Mouse (Mus musculus) layer of hippocampus, postnatal 14 days (tissue): ENCODE measurements around the gene Trim11. TPM values are rescaled to one million over a fixed set of nuclear protein-coding genes. Genes with fewer than 3 reads are reported as not detected.
"Not testable (repeated sequence)": the region's sequence is repeated elsewhere in the genome, so short reads cannot be mapped to it uniquely, and the experiment has no call there.

Experiments
- DNase-seq, 2 experiments: peaks; one replicate each; pipeline ENCODE4 v3.0.0; 2021 to 2022; ENCODE audit warnings: low spot score in 2 of 2, mixed read lengths in 1 of 2
- long read RNA-seq, 2 experiments: library from polyadenylated mRNA; stranded (forward); transcript quantifications; one replicate each; pipeline ENCODE4 v2.0.0; 2021
- total RNA-seq, 2 experiments: library from RNA; stranded (reverse); gene quantifications; 2 replicates each; pipeline ENCODE4 v1.2.3; 2021

The Trim11 gene
- total RNA-seq: 10 to 100 TPM; 25.5 to 27.9 TPM
- long read RNA-seq, experiment 1, partial matches to known transcripts: 5 of 28 reads
- long read RNA-seq, experiment 1, other reads (novel, unspliced or antisense): 23 of 28 reads
- long read RNA-seq, experiment 2, partial matches to known transcripts: 2 of 24 reads
- long read RNA-seq, experiment 2, other reads (novel, unspliced or antisense): 22 of 24 reads

DNA sequence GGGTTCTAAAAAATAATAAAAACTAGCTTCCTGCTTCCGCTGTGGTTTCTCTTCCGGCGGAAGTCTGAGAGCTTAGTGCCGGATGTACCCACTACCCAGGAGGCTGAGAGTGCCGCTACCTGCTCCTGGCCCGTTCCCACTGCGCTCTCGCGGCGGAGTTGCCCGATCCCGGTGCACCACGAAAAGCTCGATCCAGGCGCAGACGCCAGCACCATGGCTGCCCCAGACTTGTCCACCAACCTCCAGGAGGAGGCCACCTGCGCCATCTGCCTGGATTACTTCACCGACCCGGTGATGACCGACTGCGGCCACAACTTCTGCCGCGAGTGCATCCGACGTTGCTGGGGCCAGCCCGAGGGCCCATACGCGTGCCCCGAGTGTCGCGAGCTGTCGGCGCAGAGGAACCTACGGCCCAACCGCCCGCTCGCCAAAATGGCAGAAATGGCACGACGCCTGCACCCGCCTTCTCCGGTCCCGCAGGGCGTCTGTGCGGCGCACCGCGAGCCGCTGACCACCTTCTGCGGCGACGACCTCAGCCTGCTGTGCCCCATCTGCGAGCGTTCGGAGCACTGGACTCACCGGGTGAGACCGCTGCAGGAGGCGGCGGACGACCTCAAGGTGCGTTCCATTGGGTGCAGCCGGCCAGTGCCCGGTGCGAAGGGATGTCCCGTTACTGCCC is at the start of gene Trim11:
Gene Trim11, plus strand, starts transcription at position 67 of the 679 bp plus-strand sequence.
- DNase-seq: peak; percentile 57 to 74

DNA sequence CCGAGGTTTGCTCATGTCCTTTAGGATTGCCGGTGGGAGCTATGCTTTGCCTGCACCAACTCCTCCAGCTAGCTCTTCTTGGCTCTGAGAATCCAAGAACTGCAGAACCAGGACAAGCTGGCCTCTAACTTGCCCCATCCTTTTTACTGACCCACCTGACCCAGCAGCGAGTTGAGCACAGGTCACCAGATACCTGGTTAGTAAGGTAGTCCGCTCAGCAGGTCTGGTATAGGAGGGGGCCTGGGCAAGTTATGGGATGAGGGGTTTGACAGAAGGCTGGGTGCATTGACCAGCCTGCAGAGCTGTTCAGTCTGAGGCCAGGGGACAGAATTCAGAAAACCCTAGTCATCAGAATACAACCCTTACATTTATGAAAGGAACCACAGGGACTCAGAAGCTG is 48.8 kb upstream of the Trim11 start:
- DNase-seq: no peak

DNA sequence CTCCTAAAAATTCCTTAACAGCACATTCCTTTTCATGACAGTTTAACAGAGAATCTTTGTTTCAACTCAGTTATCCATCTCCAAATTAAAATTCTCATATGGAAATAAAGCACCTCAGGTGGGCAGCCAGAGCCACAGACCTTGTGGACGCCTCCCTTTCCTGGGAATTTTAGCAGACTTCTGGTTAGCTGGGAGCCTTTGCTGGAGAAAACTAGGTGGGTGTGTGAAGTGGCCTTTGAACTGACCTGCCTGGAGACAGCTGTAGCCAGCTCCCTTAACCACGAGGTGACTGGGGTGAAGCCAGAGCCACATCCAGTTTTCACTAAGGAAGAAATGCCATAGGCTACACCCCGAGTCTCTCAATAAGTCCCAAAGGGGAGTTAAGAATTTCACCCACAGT is 48.3 kb upstream of the Trim11 start:
- no peak for DNase-seq

DNA sequence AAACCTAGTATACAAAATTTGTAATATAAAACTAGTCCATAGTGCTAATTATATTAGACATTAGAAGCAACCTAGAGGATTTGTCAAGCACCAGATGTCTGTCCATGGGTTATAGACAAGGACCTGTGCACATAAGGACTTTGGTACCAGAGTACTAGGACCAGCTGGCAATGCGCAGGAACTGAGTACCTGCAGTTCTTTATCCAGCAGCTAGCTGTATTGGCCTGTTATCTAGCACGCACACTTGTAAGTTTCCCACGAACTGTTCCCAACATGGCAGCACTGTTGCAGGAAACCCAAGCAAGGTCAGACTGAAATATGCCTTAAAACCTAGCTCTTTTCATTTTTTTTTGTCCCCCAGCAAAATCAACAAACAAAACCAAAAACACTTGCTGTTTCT is 47.6 kb upstream of the Trim11 start:
- DNase-seq: no peak

DNA sequence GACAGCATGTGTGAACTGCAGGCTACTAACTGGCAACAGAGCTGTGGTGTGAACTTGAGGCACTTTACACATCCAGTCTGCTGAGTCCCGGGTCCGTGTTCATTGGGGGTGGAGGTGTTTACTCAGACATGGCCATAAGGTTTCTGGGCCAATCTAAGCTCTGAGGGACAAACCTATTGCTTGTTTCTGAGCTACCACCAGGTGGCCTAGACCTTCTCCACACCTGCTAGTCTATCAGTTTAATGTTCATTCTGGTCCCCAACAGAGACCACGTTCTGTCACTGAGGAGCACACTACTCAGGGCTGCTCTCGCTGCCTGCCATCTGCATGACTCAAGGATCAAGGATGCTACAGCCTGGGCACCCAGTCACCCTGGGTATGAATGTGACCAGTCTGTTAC is 46.3 kb upstream of the Trim11 start:
- DNase-seq: no peak

DNA sequence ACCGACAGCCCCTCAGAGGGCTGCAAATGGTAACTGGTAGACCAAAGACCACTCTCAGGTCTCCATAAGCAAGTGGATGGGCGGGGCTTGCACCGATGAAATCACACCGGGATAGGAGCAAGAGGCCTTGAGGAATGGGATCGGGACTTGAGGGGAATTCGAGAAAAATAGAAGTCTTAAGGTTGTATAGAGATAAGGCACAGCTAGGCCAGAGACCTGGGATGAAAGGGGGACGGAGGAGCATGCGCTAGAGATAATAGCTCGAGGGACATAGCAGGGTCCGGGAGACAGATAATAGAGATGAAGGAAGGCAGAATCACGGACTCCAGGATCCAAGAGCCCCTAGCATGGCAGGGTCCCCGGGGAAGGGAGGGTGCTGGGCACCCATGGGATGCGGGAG is 40.0 kb upstream of the Trim11 start:
- no peak for DNase-seq

DNA sequence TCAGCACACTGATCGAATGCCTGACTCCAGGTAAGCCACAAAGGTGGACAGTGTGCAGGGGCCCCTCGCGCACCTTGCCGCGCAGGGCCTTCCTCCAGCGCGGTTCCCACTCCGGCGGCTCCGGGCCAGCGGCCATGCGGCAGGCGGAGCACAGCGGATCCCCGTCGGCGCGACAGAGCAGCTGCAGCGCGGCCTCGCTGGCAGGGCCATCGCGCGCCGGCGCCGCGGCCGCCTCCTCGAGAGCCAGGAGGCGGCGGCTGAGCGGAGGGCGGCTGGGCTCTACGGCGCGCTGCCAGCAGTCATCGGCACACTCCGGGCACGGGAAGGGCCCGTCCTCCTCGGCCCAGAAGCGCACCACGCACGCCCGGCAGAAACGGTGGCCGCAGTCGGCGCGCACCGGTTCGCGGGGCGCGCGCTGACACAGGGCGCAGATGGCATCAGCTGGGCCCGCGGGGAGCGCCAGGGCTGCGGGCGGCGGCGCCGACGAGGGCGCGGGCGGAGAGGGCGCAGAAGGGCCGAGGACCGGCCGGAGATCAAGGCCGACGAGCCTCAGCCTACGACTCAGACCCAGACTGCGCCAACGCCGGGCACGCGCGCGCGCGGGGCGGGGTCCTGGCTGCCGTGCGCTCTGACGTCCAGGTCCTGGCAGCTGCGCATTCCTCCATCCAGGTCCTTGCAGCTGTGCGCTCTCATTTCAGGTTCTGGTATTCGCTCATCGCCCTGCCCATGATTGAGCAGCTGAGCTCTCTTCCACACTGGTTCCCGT is 39.4 kb upstream of the Trim11 start, which contains the start of gene Rnf187:
Gene Rnf187, minus strand, starts transcription at position 595 of the 766 bp plus-strand sequence.
- peak; percentile 87 to 92 for DNase-seq

DNA sequence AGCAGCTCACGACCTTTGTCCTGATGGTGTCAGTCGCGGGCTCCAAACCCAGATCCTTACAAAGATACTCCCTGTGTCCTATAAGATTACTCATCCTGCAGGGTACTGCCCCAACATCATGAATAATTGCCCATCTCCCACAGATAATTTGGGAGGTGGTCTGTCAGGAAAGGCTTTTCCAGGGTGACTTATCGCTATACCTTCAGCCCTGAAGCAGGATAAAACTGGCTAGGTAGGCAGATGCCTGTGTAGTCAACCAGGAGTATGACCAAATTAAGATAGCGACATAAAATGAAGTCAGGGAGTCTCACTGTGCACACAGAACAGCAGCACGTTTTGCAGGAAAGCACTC is 38.8 kb upstream of the Trim11 start:
- no peak for DNase-seq

DNA sequence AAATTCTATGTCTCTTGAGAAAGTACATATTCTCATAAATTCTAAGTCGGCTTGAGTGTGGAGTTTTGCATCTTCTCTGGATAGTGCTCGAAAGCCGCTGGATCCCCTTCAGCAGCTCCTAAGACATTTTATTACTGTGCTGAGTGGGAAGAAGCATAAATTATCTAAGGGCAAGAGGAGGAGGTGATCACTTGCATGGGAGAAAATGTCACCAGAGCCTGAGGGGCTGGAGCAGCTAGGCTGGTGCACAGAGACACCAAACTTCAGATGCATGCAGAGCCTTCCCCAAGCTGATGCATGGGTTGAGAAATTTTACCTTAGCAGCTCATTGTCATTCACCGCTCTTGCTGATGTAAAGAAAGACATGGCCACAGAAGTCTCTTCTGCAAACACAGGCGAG is 33.8 kb upstream of the Trim11 start:
- DNase-seq: no peak

DNA sequence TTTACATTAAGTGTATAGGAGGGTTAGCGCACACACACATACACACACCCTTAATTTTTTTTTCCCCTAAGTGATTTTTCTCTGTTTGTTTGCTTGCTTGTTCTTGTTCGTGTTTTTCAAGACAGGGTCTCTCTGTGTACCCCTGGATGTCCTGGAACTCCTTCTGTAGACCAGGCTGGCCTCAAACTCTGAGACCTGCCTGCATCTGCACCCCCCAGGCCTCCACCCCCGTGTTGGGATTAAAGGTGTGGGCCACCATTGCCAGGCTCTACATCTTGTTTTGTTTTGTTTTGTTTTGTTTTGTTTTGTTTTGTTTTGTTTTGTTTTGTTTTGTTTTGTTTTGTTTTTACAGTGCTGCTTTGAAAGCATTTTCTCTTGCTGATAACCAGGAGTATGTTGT is 30.6 kb upstream of the Trim11 start:
- no peak for DNase-seq

DNA sequence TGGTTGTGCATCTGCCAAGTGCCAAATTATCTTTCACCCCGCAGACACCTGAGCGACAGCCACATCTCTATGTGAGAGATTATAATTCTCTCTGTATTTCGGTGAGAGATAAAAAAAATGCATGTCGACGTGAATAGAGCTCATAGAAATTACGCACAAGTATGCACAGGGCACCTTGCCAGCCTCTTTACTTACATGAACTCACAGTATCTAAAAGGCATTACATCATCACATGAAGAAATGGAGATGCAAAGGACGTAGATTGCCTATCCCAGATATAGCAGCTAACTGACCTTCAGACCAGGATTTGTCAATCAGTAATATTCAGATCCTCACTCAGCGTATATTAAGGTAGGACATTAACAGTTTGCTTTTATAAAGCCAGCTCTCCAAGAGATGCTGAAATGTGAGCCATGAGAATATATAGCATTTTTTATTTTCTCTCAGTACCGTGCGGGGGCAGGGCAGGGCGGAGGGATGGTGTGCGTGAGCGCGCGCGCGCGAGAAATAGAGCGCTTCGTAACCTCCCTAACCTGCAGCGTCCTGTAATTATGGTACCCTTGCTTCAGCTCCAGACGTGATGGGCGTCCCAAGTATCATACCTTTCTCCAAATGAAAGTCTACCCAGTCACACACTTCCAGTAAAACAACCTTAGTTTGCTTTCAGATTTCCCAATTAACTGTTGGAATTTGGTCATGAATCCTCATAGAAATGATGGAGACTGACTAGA is 29.9 kb upstream of the Trim11 start:
- peak; percentile 50 to 66 for DNase-seq

DNA sequence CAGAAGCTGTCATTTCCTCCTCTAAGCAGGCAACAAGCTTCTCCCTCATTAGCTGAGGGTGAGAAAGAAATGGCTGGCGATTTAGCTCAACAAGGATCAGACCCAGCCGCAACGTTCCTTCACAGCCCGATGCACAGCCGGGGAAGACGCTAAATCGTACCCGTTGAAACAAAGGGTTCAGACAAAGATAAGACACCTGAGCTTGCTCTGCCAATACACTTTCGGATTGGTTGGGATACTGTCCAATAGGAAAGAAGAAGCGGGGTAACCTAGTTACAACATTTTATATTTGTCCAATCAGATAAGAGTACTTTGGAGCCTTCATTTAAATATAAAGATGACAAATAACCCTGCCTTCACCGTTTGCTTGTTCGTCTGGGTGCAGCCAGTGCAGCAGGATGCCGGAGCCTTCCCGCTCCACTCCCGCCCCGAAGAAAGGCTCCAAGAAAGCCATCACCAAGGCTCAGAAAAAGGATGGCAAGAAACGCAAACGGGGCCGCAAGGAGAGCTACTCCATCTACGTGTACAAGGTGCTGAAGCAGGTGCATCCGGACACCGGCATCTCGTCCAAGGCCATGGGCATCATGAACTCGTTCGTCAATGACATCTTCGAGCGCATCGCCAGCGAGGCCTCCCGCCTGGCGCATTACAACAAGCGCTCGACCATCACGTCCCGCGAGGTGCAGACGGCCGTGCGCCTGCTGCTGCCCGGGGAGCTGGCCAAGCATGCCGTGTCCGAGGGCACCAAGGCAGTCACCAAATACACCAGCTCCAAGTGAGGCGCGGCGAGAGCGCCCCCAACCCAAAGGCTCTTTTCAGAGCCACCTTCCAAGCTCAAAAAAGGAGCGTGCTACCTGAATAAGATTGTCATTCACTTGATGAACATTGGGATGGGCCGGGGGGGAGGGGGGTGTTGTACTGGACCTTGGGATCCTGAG is 29.1 kb upstream of the Trim11 start, which contains the start of gene Hist3h2ba:
Gene Hist3h2ba, plus strand, starts transcription at position 379 of the 938 bp plus-strand sequence.
- DNase-seq: peak; percentile 76 to 94

DNA sequence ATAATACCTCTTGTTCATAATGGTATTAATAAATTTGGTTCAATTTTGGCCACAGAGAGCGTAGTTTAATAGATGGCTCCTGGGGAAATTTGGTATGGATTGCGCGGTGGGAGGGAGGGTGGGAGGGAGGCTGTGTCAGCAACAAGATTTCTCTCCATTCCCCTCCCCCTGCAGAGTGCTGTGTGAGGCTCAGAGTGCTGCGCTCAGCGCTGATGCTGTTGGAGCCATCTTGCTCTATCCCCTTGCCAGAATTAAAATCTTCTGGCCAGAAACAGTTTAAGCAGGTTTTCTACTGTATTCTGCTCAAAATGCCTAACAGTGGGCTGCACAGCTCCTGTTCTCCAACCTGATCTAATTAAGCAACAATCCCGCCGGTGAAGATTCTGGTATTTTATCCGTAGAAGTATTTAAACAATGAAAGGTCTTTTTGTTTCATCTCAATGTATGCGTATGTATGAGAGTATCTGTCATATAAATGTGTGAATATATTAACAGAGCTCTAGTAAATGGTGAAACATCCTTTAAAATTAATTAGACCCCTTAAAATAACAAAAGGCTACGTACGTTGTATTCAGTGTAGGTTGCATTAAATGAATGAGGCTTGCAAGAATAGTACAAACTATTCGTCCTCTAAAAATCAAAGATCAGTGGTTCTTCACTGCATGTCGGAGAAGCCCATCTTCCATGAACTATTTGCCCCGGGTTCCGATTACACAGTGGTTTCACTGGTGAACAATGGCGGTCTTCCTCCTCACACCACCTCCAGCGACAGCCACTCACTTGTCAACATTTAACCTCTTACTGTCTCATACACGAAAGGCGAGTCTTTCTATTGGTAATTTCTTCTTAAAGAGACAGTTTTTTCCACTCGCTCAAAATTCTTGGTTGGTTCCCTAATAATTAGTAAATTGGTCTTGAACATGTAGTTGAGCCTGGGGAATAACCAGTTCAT is 28.1 kb upstream of the Trim11 start:
- DNase-seq: peak; percentile 55 to 81

DNA sequence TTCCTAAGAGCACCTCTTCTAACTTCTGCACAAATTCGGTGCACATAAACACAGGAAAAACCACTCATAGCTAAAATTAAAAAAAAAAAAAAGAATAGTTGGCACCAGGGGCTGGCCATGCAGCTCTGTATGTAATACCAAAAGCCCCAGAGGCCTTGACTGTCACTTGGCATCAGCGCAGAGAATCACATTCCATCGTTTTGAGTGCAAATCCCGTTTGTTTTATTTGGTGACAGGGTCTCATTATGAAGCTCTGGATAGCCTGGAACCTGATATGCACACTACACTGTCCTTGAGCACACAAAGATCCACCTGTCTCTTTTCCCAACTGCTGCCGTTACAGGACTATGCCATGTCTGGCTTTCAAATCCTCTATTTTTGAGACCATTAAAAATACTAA is 26.7 kb upstream of the Trim11 start:
- DNase-seq: no peak

DNA sequence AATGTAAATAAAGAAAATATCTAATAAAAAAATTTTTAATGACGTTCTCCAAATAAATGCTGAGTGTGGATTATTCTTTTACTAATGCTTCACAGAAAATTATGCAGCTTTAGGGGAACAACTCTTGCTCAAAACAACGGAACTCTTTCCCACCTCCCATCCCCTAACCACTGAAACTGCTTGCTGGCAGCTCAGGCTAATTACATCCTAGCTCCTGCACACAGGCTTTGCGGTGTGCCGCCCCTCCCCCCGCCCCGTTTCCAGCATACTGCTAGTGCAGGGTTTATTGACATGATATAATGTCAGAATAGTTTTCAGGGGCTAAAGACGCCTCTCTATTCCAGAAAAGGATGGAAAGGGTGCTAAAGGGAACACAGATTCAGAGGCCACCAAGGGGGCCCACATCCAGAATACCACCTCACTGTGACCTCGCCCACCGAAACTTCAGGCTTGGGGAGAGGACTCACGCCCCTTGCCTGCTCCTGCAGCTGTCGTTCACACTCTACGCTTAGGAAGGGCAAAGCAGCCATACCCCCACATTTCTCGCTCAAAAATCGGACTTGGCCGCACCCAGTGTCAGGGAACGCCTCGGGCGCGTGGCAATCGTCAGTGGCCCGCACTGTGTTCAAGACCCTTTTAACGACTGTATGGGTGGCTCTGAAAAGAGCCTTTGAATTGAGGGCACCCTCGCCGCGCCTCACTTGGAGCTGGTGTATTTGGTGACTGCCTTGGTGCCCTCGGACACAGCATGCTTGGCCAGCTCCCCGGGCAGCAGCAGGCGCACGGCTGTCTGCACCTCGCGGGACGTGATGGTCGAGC is 24.3 kb upstream of the Trim11 start:
- DNase-seq: peak in 1 of 2 experiments; percentile 52

DNA sequence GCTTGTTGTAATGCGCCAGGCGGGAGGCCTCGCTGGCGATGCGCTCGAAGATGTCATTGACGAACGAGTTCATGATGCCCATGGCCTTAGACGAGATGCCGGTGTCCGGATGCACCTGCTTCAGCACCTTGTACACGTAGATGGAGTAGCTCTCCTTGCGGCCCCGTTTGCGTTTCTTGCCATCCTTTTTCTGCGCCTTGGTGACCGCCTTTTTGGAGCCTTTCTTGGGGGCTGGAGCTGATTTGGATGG is 23.8 kb upstream of the Trim11 start:
- DNase-seq: not testable (repeated sequence)

DNA sequence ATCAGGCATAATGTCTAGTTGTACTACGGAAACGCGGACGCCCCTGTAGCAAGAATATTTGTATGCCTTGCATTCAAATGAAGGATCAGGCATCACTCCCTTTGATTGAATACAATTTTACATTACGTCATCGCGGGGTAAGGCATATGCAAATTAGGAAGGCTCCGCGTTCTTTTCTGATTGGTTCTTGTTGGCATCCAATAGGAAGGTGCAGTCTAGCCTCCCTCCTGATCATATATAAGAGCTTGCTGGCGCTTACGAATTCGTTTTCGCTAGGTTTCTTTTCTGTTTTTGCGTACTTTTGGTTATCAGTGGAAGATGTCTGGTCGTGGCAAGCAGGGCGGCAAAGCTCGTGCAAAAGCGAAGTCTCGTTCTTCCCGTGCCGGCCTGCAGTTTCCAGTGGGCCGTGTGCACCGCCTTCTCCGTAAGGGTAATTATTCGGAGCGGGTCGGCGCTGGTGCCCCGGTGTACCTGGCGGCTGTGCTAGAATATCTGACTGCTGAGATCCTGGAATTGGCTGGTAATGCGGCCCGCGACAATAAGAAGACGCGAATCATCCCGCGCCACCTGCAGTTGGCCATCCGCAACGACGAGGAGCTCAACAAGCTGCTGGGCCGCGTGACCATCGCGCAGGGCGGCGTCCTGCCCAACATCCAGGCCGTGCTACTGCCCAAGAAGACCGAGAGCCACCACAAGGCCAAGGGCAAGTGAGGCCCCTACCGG is 23.3 kb upstream of the Trim11 start, which contains the start of the genes Hist3h2a and Trim17:
Gene Hist3h2a, plus strand, starts transcription at position 266 of the 723 bp plus-strand sequence.
Gene Trim17, plus strand, starts transcription at position 266 of the 723 bp plus-strand sequence.
- peak; percentile 85 to 99 for DNase-seq
